Mouse (Mus musculus) heart, adult 2 months (tissue): ENCODE results near the gene Crtc1.

ENCODE experiments used
- CTCF ChIP-seq: fragments of 200-600 bp; IDR thresholded peaks from 2 replicates; pipeline ENCODE4 v1.8.1; 2022; ENCODE audit warnings: antibody characterized with exemption, mild to moderate bottlenecking, moderate library complexity
- POLR2A ChIP-seq: fragments of 200-500 bp; IDR thresholded peaks from 2 replicates; pipeline ENCODE4 v1.6.1; 2011; ENCODE audit warnings: mild to moderate bottlenecking, low read depth, low read length, control low read depth; ENCODE audit not compliant: insufficient read depth

GRCm38 (mm10) chr8:70466305-70466704 lies 26.9 kb upstream of the Crtc1 start:
- no peak for TF ChIP-seq POLR2A
- TF ChIP-seq CTCF = no peak
